Mouse (Mus musculus) adipose tissue, adult 10 weeks (tissue): Measurements from ENCODE around the gene Brd1. TPM values are rescaled to one million over a fixed set of nuclear protein-coding genes. Genes with fewer than 3 reads are reported as not detected.

Source experiments
- polyA plus RNA-seq: library from polyadenylated mRNA; stranded (reverse); fragments of 350-450 nt; fragmentation: Illumina TruSeq; extraction: RNeasy Lipid Tissue Mini Kit (QIAGEN cat#74804); gene quantifications from one replicate; pipeline ENCODE4 v1.2.3, GENCODE M21; 2014; ENCODE audit warnings: low read depth, low replicate concordance

The Brd1 gene
- 33.3 TPM for polyA plus RNA-seq

DNA sequence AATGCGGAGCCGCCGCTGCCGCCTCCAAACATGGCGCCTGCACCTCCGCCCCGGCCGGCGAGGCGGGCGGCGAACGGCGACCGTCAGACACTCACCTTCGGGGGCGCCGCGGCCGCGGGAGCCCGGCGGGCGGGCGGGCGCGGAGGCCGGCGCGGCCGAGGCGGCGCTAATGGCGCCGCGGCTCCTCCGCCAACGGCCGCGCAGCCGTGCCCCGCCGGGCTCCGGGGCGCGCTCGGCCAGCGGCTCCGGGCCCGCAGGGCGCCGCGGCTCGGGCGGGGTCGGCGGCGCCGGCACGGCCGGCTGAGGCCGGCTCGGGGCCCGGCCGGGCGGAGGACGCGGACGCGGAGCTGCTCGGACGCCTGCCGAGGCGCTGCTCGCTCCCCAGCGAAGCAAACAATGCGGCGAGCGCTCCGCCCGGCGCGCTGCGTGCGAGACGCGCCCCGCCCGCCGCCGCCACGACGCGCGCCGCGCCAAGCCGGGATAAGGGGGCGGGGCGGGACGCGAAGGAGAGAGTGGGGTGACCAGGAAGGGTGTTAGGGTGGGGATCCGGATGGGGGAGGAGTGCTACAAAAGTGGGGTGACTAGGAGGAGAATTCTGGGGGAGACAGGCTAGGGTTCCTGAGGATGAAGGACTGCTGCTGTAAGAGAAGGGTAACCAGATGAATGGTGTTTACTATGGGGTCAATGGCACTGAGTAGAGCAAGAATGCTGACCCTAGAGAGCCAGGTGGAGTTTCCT lies at the start of gene Brd1:
Gene Brd1, minus strand, starts transcription at position 400 of the 738 bp plus-strand sequence.

GRCm38 (mm10) chr15:88751564-88752402 lies 17.8 kb upstream of the Brd1 start, which contains the start of gene Zbed4:
TSS of gene Zbed4 (plus strand) at chr15:88751660.

Other genes with a start within 250 kb of the Brd1 start
- 2.6 TPM for gene Zdhhc25, start 133.9 kb downstream of the Brd1 start, polyA plus RNA-seq
- gene Zbed4, start 17.4 kb upstream of the Brd1 start, polyA plus RNA-seq = 8.4 TPM
- 15.2 TPM for gene Alg12, start 85.1 kb upstream of the Brd1 start, polyA plus RNA-seq
- 123 TPM for gene Creld2, start 85.4 kb upstream of the Brd1 start, polyA plus RNA-seq
- 52.9 TPM for gene Pim3, start 128.0 kb upstream of the Brd1 start, polyA plus RNA-seq
- 2.4 TPM for gene Ttll8, start 220.2 kb upstream of the Brd1 start, polyA plus RNA-seq
- gene Mlc1, start 244.8 kb upstream of the Brd1 start, polyA plus RNA-seq = 1.3 TPM
- gene Mov10l1, start 248.7 kb upstream of the Brd1 start, polyA plus RNA-seq = 0.81 TPM